Mouse (Mus musculus) brain, embryonic 14.5 days (tissue): Measurements from ENCODE around the gene Atp2b2. TPM values are rescaled to one million over a fixed set of nuclear protein-coding genes. Genes with fewer than 3 reads are reported as not detected.

Source experiments
- DNase-seq: peaks from one replicate; pipeline ENCODE4 v3.0.0-alpha.2; 2011; ENCODE audit warnings: low read depth
- CTCF ChIP-seq: fragments of 200-500 bp; IDR thresholded peaks from 2 replicates; pipeline ENCODE4 v1.5.1; 2012; ENCODE audit warnings: inconsistent platforms, mild to moderate bottlenecking, moderate library complexity, borderline replicate concordance; ENCODE audit not compliant: insufficient read depth, insufficient read length; ENCODE audit errors: extremely low read depth
- POLR2A ChIP-seq: fragments of 200-500 bp; IDR thresholded peaks from 2 replicates; pipeline ENCODE4 v1.6.1; 2012; ENCODE audit warnings: mild to moderate bottlenecking, inconsistent platforms, borderline replicate concordance; ENCODE audit not compliant: poor library complexity, insufficient read depth, insufficient read length, severe bottlenecking; ENCODE audit errors: extremely low read depth
- polyA plus RNA-seq: library from polyadenylated mRNA; depleted of rRNA; stranded (reverse); fragments of >200 nt; gene quantifications from 2 replicates; pipeline ENCODE4 v1.2.3, GENCODE M21; 2012

Gene Atp2b2
- polyA plus RNA-seq, 1 experiment: 24.3 TPM

DNA sequence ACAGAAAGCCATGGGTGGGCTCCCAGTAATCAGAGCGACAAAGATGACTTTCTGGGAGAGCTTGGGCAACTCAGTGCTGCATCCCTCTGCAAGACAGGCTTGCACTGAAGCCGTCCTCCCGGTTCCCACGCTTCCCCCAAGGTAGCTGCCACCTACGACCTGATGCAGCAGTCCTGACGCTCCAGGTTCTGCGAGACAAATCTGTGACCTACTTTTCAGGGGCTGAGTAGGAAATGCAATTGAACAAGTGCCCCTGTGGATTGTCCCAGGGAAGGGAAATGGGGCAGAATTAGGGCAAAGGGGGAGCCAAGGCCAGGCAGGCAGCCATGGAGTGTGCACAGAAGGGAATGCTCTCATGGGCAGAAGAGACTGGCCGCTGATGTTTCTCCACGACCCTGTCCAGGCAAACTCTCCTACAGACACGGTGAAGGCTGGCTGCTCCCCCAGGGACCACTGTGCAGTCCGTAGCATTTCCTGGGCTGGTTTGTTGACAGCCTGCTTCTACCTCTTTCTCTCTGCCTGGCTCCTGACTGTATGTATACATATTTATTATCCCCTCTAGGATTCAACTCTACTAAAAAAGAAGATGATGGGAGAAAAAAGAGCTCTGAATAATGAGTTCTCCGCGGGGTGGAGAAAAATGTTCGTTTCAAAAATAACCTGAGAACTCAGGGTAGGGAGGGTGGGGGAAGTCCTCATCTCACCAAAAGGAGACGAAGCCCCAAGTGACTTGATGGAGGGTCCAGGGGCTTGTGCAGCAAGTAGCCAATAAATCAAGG lies 15.8 kb upstream of the Atp2b2 start:
- no peak for DNase-seq
- no peak for TF ChIP-seq POLR2A
- no peak for TF ChIP-seq CTCF

DNA sequence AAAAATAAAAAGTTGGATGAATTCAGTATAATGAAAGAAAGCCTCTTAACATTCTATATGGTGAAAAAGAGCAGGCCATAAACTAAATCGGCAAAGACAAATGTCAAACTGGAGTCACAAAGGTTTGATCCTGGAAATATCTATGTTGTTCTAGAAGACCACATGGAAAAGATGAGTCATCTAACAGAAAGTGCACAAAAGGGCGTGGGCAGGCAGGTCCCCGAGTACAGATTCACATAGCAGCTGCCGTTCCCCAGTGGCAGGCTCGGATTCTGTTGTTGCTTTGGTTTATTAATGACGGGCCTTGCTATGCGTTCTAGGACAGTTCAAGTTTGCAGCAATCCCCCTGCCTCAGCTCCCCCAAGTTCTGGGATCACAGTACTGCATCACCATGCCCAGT lies 12.9 kb upstream of the Atp2b2 start:
- DNase-seq: no peak
- TF ChIP-seq CTCF (no peak), POLR2A (no peak)

DNA sequence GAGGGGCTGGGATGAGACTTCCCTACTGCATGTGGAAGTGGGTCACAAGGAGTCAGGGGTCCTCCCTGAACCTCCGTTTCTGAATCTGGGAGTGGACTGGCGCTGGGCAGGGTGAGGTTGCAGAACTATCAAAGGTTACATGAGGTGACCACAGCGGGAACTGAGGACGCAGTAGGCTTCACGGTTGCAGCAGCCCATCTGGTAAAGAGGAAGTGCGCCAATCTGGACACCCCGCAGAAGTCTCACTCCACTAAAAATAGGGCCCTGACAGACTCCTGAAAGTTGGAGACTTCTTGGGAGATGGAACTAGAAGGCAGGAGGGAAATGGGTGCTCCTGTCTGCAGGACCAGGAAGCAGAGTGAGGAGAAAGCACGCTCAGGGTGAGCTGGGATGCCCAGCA lies 2.5 kb upstream of the Atp2b2 start:
- no peak for TF ChIP-seq POLR2A
- TF ChIP-seq CTCF: no peak
- no peak for DNase-seq

DNA sequence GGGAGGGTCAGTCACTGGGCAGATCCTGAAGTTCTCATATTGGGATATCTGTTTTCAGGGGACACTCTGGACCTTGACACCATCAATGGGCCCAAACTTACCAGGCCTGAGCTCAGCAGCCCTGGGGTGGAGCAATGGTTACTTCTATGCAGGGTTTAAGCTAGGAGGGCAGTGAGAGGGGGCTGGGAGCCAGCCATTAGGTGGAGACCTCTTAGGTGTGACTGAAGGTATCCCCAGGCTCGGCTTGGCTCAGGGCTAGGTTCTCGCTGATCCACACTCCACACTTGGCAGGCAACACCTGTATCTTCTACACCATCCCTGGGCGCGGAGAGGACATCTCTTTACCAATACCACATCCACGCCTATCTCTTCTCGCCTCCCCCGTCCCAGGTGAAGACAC lies 423 bp upstream of the Atp2b2 start:
- TF ChIP-seq CTCF (no peak), POLR2A (no peak)

DNA sequence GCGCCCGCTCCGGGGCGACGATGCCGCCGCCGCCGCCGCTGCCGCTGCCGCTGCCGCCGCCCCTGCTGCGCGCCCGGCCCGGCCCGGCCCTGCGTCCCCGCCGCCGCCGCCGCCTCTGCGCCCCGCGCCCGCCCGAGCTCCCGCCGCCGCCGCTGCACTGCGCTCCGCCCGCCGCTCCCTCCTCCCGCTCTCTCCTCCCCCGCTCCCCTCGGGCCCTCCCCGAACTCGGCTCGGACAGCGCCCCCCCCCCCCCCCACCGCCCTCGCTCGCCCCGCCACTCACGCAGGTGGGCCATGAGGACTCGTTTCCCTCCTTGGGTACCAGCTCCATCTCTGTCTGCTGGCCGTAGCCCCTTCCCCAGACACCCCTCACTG lies 515 bp downstream of the Atp2b2 start:
- peak; percentile 8 for DNase-seq
- TF ChIP-seq CTCF (no peak), POLR2A (no peak)

More for the DNA sequence above, 423 bp upstream of the Atp2b2 start:
- no peak for DNase-seq

DNA sequence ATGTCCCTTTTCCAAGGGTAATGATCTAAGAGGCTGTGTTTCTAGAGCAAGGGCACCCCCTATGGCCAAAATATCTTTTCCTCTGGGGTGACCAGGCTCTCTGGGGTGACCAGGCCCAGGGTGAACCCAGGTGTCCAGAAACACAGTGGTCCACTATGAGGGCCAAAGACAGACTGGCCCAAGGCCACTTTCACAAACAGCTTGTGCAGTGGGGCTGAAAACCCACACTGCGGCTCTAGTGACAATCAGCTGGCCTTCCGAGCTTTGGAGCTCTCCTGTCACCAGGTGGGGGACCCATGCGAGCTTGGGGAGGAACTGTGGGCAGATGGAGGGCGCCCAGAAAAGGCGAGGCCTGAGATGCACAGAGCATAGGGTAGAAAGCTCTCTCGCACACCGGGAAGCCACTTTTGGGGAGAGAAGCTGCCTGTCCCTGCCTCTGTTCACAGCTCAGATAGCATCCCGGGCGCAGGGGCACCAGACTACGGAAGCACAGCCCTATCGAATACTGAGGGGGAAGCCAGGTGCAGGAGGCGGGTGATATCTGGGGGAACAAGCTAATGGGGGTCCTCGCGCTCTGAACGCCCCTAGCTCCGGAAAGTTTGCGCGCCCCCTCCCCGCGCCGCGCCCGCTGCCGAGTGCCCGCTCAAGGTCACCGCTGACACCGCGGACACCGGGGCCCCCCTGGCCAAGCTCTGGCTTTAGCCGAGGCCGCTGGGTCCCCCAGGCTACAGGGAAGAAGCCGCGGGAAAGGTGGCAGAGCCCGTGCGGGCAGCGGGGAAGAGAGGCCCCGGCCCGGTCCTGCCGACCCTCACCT lies 1.1 kb downstream of the Atp2b2 start:
- peak; percentile 37 for DNase-seq
- TF ChIP-seq CTCF (peak; percentile 23; the same call in 1 of the 2 replicates), POLR2A (no peak)

DNA sequence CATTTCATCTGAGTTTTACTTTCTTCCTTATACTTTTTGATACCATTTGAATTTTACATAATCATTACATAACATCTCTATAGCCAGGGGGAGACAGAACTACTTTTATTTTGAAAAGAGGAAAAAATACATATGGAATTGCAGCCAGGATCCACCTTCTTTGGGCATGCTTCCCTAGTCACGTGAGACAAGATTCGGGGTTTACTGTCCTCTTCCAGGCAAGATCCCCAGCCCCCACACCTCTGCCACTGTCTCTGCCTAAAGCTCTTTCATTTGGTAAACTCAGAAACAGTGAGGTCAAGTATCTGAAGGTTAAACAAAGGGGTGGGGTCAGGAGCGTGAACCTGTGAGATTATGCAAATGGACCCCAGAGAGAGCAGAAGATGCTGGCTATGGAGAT lies 6.7 kb downstream of the Atp2b2 start:
- DNase-seq: no peak
- TF ChIP-seq CTCF (no peak), POLR2A (no peak)

DNA sequence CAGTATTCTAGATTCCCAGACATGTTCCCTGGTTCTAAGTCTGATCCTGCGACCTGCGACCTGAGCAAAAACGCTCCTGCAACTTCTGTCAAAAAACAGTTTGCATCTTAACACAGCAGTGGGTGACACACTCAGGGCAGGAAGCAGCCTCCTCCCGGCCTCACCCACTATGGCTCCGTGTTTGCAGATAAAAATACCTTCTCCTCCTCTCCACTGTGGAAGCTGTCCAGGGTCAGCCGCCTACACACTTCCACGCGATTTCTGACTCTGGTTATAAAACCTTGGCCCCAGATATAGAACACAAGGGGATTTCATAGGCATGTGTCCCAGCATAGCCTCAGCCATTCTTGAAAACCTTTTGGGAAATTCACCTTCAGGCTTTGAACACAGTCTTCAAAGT lies 9.6 kb downstream of the Atp2b2 start:
- no peak for TF ChIP-seq POLR2A
- no peak for TF ChIP-seq CTCF

DNA sequence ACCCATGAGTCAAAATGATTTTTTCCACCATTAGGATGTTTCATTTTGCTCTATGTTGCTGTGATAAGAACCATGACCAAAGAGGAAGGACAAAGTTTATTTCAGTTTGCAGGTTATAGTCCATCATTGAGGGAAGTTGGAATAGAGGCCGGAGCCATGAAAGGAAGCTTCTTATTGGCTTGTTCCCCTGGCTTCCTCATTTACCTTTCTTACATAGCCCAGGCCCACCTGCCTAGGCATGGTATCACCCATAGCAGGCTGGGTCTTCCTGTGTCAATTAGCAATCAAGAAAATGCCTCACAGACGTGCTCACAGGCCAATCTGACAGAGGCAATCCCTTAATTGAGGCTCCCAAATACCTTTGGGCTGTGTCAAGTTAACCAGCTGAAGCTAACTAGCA lies 18.6 kb downstream of the Atp2b2 start:
- TF ChIP-seq CTCF (no peak), POLR2A (no peak)
- DNase-seq: no peak

More for the DNA sequence above, 9.6 kb downstream of the Atp2b2 start:
- no peak for DNase-seq

DNA sequence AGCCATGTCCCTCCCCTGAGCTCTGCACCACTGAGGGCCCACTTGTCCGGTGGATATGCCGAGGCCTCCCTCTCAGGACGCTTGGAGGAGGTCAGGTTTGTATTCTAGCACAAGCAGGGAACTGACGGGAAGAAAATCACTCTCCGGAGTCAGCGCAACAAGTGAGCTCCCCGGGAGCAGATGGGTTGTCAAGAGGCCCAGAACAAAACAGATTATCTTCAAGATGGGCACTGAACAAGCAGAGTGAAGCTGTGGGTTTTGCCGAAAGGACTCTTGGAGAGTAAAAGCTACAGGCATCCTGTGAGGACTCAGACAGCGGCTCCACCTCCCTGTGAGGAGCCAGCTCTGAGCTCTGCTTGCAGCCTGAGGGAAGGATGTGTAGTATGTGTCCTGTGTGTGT lies 20.3 kb downstream of the Atp2b2 start:
- TF ChIP-seq CTCF (no peak), POLR2A (no peak)
- DNase-seq: peak; percentile 6

DNA sequence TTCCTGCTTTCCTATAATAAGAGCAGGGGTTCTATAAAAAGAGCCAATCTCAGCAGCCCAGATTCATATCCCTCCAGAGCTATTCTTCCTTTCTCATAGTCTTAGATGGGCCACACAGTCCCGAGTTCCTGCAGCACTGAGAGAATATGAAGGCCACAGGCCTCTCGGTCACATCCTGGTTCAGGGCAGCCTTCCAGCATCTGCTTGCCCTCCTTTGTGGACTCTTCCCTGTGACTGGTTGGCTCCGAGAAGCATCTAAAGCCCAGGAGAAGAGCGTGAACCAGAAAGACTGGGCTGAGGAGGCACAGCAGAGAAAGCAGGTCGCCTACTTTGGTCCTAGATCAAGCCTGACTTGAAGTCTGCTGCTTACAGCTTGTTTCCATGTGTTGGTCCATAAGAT lies 28.6 kb downstream of the Atp2b2 start:
- TF ChIP-seq CTCF: no peak
- no peak for TF ChIP-seq POLR2A
- no peak for DNase-seq
